Mouse (Mus musculus): ENCODE data around the gene Megf8. TPM values are rescaled to one million over a fixed set of nuclear protein-coding genes. Genes with fewer than 3 reads are reported as not detected.

Megf8 gene
- polyA plus RNA-seq, 1 experiment, result 21.2 TPM

DNA sequence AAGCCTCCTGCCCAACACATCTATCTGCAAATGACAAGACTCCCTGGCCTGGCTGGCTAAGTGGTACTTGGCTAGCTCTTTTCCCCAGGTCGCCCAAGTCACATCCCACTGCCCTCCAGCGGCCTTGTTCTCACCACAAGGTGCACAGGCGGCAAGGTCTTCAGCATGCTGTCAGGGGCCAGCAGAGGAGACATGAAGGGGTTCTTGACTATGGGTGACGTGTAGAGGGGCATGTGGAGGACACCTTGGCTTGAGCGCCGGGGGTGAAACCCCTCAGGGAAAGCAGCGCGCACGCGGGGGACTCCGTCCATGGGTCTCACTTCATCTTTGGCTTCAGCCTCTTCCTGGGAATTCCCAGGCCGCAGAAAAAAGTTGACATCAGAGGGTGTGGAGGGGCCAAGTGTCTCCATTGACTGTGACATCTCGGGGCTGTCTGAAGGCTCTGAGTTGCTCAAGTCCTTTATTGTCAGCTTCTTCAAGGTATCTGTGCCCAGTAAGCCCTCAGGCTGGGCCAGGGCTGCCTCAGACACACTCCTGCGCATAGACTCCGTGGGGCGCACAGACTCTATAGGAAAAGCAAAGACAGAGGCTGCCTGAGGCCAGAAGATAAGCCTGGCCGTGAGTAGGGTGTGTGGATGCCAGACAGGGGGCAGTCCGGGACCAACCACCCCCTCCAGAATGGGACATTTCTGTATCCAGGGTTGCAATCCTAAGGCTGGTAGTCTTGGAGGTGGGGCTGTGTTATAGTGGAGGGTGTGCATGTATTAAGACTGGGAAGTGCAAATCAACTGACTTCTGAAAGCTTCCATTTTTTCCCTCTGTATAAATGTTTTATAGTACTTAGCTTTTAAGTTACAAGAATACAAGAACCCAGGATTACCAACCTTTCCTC, 63.7 kb downstream of the Megf8 start:
- Histone ChIP-seq H3K36me3 (ENCODE audit: control insufficient read depth, insufficient read depth, low read length) (peaks cover 58% of the 10 kb centered on the region), H3K4me1 (ENCODE audit: control insufficient read depth, insufficient read depth, insufficient read length, low read length) (peaks cover 17% of the 10 kb centered on the region), H3K27me3 (ENCODE audit: control insufficient read depth, insufficient read depth, low read length) (no peaks in the 10 kb centered on the region), H3K27ac (ENCODE audit: insufficient read depth, low read depth, low read length) (no peak overlapping the region), H3K4me3 (ENCODE audit: low read depth, low read length) (no peak overlapping the region)
- TF ChIP-seq POLR2A (IDR thresholded peaks at IDR 0.05; ENCODE audit: low read depth, low read length), result no peak
- no peak for TF ChIP-seq CTCF (IDR thresholded peaks at IDR 0.05; ENCODE audit: extremely low read depth, insufficient read length, insufficient replicate concordance, low read depth, low read length)
- 82% methylated on average over 18 of the region's 18 CpGs for WGBS

DNA sequence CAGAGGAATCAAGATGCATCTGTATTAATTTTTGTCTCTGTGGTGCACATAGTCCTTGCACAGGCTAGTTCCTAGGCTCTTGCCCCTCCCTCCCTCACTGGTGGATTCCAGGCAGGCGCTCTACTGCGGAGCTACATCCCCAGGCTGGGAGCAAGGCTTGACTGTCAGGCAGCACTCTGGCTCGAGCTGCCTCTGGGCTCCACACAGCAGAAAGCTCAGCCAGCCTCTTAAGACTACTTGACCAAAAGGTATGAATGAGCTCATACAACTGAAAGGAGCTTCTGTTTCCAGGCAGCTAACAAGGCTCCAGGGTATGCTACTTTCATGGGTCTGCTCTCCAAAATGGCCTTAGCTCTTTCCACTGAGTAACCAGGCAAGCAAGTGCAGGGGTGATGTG, 64.3 kb downstream of the Megf8 start:
- Histone ChIP-seq H3K27me3 (ENCODE audit: control insufficient read depth, insufficient read depth, low read length) (no peaks in the 10 kb centered on the region), H3K4me1 (ENCODE audit: control insufficient read depth, insufficient read depth, insufficient read length, low read length) (peaks cover 22% of the 10 kb centered on the region), H3K4me3 (ENCODE audit: low read depth, low read length) (no peak overlapping the region), H3K36me3 (ENCODE audit: control insufficient read depth, insufficient read depth, low read length) (peaks cover 58% of the 10 kb centered on the region), H3K27ac (ENCODE audit: insufficient read depth, low read depth, low read length) (no peak overlapping the region)
- 83% methylated on average over 3 of the region's 3 CpGs for WGBS
- TF ChIP-seq POLR2A (IDR thresholded peaks at IDR 0.05; ENCODE audit: low read depth, low read length) (no peak), CTCF (IDR thresholded peaks at IDR 0.05; ENCODE audit: extremely low read depth, insufficient read length, insufficient replicate concordance, low read depth, low read length) (no peak)

DNA sequence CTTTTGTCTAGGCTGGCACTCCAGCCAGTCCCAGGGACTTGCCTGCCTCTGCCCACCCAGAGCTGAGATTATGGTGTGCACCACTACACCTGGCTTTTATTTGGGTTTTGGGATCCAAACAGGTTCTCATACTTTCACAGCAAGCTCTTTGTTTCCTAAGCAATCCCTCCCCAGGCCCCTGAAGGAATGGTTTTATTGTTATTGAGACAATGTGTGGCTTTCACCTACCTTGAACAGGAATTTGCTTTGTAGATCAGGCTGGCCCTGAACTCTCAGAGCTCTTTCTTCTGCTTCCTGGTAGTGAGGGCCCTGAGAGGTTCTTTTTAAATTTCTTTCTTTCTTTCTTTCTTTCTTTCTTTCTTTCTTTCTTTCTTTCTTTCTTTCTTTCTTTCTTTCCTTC, 65.6 kb downstream of the Megf8 start:
- Histone ChIP-seq H3K27ac (ENCODE audit: insufficient read depth, low read depth, low read length) (no peak overlapping the region), H3K27me3 (ENCODE audit: control insufficient read depth, insufficient read depth, low read length) (no peaks in the 10 kb centered on the region), H3K4me3 (ENCODE audit: low read depth, low read length) (no peak overlapping the region), H3K36me3 (ENCODE audit: control insufficient read depth, insufficient read depth, low read length) (peaks cover 63% of the 10 kb centered on the region), H3K4me1 (ENCODE audit: control insufficient read depth, insufficient read depth, insufficient read length, low read length) (peaks cover 27% of the 10 kb centered on the region)
- no peak for TF ChIP-seq POLR2A (IDR thresholded peaks at IDR 0.05; ENCODE audit: low read depth, low read length)
- no peak for TF ChIP-seq CTCF (IDR thresholded peaks at IDR 0.05; ENCODE audit: extremely low read depth, insufficient read length, insufficient replicate concordance, low read depth, low read length)

DNA sequence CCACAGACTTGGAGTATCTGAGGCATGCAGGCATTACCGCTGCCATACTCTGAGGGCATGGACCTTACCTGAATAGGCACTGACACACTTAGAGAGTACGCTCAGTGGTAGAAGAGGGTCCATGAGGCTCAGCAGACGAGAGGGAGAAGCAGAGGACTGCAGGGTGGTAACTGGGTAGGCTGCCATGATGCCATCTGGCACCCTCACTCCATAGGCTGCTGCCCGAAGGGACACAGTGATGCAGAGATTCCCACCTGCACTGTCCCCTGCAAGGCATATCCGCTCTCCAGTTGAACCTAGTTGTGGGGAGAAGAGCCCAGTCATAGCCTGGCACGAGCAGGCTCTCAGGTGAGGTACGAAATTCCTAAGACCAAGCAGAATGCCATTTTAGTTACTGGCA, 66.4 kb downstream of the Megf8 start:
- H3K27ac ChIP-seq (ENCODE audit: insufficient read depth, low read depth, low read length), result no peak overlapping the region
- H3K4me3 ChIP-seq (ENCODE audit: low read depth, low read length), result no peak overlapping the region
- TF ChIP-seq POLR2A (IDR thresholded peaks at IDR 0.05; ENCODE audit: low read depth, low read length) (no peak), CTCF (IDR thresholded peaks at IDR 0.05; ENCODE audit: extremely low read depth, insufficient read length, insufficient replicate concordance, low read depth, low read length) (no peak)
- peaks cover 72% of the 10 kb centered on the region for H3K36me3 ChIP-seq (ENCODE audit: control insufficient read depth, insufficient read depth, low read length)
- no peaks in the 10 kb centered on the region for H3K27me3 ChIP-seq (ENCODE audit: control insufficient read depth, insufficient read depth, low read length)
- 96% methylated on average over 7 of the region's 7 CpGs for WGBS
- peaks cover 35% of the 10 kb centered on the region for H3K4me1 ChIP-seq (ENCODE audit: control insufficient read depth, insufficient read depth, insufficient read length, low read length)

DNA sequence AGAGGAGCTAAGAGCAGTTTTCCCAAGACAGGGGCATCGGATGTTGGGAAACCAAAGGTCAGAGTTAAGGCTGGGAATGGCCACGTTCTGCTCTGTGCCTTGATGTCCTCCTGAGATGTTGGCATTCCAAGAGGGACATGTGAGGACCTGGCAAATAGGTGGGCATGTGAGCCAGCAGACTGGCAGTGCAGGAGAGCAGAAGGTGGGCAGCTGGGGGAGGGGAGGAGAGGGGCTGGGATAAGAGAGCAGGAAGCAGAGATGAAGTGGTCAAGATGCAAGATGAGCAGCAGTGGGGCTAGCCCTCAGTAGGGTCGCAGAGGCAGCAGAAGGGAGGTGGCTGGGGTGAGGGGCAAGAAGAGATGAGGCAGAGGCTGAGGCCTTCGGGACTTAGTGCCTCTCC, 66.9 kb downstream of the Megf8 start:
- 0 out of 2 replicates have a peak, but pooled peaks have one; percentile 7 for TF ChIP-seq POLR2A (IDR thresholded peaks at IDR 0.05; ENCODE audit: low read depth, low read length)
- no peak for TF ChIP-seq CTCF (IDR thresholded peaks at IDR 0.05; ENCODE audit: extremely low read depth, insufficient read length, insufficient replicate concordance, low read depth, low read length)
- H3K27me3 ChIP-seq (ENCODE audit: control insufficient read depth, insufficient read depth, low read length), result no peaks in the 10 kb centered on the region
- H3K4me3 ChIP-seq (ENCODE audit: low read depth, low read length), result no peak overlapping the region
- H3K4me1 ChIP-seq (ENCODE audit: control insufficient read depth, insufficient read depth, insufficient read length, low read length), result peaks cover 38% of the 10 kb centered on the region
- WGBS, result 84% methylated on average over 4 of the region's 4 CpGs
- no peak overlapping the region for H3K27ac ChIP-seq (ENCODE audit: insufficient read depth, low read depth, low read length)
- peaks cover 74% of the 10 kb centered on the region for H3K36me3 ChIP-seq (ENCODE audit: control insufficient read depth, insufficient read depth, low read length)

DNA sequence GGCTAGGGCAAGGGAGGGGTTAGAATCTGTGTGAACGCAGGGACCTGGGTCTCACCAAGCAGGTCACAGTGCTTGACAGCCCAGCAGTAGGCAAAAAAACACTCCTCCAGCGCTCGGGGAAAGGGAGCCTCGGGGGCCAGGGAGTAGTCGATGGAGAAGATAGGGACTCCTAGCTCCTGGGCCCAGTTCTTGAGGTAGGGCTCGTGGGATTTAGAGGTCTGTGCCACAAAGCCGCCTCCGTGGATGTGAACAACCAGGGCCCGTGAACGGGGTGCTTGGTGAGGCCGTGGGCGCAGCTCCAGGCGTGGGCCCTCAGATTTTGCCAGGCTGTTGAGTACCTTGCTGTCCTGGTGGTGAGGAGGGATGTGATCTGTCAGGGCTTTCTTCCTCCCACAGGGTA, 67.4 kb downstream of the Megf8 start:
- peaks cover 38% of the 10 kb centered on the region for H3K4me1 ChIP-seq (ENCODE audit: control insufficient read depth, insufficient read depth, insufficient read length, low read length)
- TF ChIP-seq POLR2A (IDR thresholded peaks at IDR 0.05; ENCODE audit: low read depth, low read length) (0 out of 2 replicates have a peak, but pooled peaks have one; percentile 3), CTCF (IDR thresholded peaks at IDR 0.05; ENCODE audit: extremely low read depth, insufficient read length, insufficient replicate concordance, low read depth, low read length) (no peak)
- H3K36me3 ChIP-seq (ENCODE audit: control insufficient read depth, insufficient read depth, low read length), result peaks cover 71% of the 10 kb centered on the region
- no peaks in the 10 kb centered on the region for H3K27me3 ChIP-seq (ENCODE audit: control insufficient read depth, insufficient read depth, low read length)
- no peak overlapping the region for H3K4me3 ChIP-seq (ENCODE audit: low read depth, low read length)
- WGBS, result 96% methylated on average over 13 of the region's 13 CpGs
- no peak overlapping the region for H3K27ac ChIP-seq (ENCODE audit: insufficient read depth, low read depth, low read length)

DNA sequence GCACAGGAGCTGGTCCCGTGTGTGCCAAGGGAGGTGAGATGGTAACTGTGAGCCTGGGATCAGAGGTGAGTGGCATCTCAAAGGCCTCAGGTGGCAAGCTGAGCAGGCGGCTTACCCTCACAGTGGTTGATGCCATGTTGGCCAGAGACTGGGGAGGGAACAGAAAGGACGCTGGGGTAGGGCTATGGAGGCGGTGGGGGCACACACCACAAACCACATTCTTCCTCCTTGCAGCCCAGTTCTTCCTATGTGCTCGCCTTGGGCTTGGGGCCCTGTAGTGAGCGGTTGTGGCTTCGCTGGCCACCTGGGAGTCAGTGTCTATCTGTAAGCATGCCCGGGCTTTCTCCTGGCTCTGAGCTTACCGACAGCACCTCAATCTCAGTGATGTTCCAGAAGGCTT, 67.9 kb downstream of the Megf8 start:
- WGBS, result 83% methylated on average over 9 of the region's 9 CpGs
- TF ChIP-seq POLR2A (IDR thresholded peaks at IDR 0.05; ENCODE audit: low read depth, low read length) (no peak), CTCF (IDR thresholded peaks at IDR 0.05; ENCODE audit: extremely low read depth, insufficient read length, insufficient replicate concordance, low read depth, low read length) (no peak)
- peaks cover 67% of the 10 kb centered on the region for H3K36me3 ChIP-seq (ENCODE audit: control insufficient read depth, insufficient read depth, low read length)
- H3K4me1 ChIP-seq (ENCODE audit: control insufficient read depth, insufficient read depth, insufficient read length, low read length), result peaks cover 40% of the 10 kb centered on the region
- H3K4me3 ChIP-seq (ENCODE audit: low read depth, low read length), result no peak overlapping the region
- H3K27me3 ChIP-seq (ENCODE audit: control insufficient read depth, insufficient read depth, low read length), result no peaks in the 10 kb centered on the region
- no peak overlapping the region for H3K27ac ChIP-seq (ENCODE audit: insufficient read depth, low read depth, low read length)

Measured in small intestine, adult 2 months (tissue).